Comparison of ENCODE assay signal across 8 mouse cellular contexts in the genomic region with DNA sequence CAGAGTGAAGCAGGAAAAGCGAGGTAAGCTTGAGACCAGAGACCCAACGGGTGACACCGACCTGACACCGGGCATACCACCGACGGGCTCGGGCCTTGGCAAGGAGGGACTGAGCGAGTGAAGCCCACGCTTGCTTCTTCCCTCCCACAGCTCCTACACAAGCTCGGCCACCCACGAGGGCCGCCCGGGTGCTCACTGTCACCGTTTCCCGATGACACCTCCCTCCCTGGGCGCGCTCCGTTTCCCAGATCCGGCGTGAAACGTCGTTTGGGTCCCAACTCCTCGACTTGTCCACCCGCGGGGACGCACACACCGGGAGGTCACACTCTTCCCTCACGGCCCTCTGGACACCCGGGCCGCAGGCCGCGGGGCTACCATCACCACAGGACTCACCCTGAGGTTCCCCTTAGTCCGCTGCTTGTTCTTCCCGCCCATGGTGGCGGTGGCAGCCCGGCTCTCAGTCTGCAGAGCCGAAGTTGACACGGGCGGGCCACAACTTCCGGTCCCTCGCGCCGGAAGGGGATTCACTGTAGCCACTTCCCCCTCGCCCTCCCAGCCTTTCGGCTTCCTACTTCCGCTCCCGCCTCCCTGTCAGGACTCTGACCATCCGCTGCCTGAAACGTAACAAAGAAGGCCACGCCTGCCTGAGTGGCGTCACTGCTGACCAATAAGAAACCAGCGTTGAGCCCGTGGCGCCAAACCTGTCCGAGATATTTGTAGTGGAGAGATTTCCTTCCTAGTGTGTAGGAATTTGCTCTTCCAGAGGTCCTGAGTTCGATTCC. TPM values are rescaled to one million over a fixed set of nuclear protein-coding genes. Genes with fewer than 3 reads are reported as not detected.
A peak's percentile ranks its signal among the peaks of the same experiment; 100 is the strongest.
DNase-seq lines count a peak whose midpoint lies in the region; ATAC-seq lines count a peak whose summit lies in the region.

Gene Ltn1 (minus strand): TSS at position 580 of the 782 bp plus-strand sequence.

- H3K4me1 ChIP-seq in lung, embryonic 16.5 days (replicated peaks; ENCODE audit: control insufficient read depth, insufficient read depth, low read length), result peaks cover 2% of the 10 kb centered on the region; the same call in 1 of the 2 replicates

- peak within 1 kb of the TSS; percentile 72 for H3K4me3 ChIP-seq in lung, embryonic 16.5 days (ENCODE audit: low read length)

- peak within 1 kb of the TSS; percentile 89 for H3K4me2 ChIP-seq in lung, embryonic 16.5 days (ENCODE audit: low read depth, low read length)

- ATAC-seq in hematopoietic stem cell, adult 5-6 weeks (replicated peaks in 1 of 2; ENCODE audit: insufficient read depth in 1 of 2, low FRiP score in 2 of 2, low TSS enrichment in 1 of 2, low read depth in 1 of 2, poor library complexity in 2 of 2, severe bottlenecking in 2 of 2), result peak; percentile 100
- ATAC-seq in lung, embryonic 16.5 days (ENCODE audit: low read depth), result peak; percentile 100

- peak; percentile 99 for DNase-seq in MEL-GATA-1-ER (ENCODE audit: extremely low read depth, low read depth)
- peak; percentile 98 for DNase-seq in cerebellum, adult 8-10 months
- DNase-seq in forelimb bud, embryonic 11.5 days (ENCODE audit: low read depth, low spot score), result peak; percentile 99
- DNase-seq in layer of hippocampus, adult 9-10 months (ENCODE audit: low spot score), result peak; percentile 98
- peak; percentile 90 for DNase-seq in ovary, postnatal 10 days (ENCODE audit: low spot score)
- peak; percentile 94 to 97 for DNase-seq in thymus, postnatal 10 days (ENCODE audit: low spot score in 2 of 2)

- peak within 1 kb of the TSS; percentile 78 for H3K9ac ChIP-seq in lung, embryonic 16.5 days (ENCODE audit: low read length)

- H3K36me3 ChIP-seq in lung, embryonic 16.5 days (ENCODE audit: control insufficient read depth, insufficient read depth, low read length), result no peaks in the 10 kb centered on the region

- no peaks in the 10 kb centered on the region for H3K9me3 ChIP-seq in lung, embryonic 16.5 days (ENCODE audit: control insufficient read depth, low read length)

- H3K27ac ChIP-seq in lung, embryonic 16.5 days (ENCODE audit: low read length), result peak within 1 kb of the TSS; percentile 23; the same call in 1 of the 2 replicates

- H3K27me3 ChIP-seq in lung, embryonic 16.5 days (ENCODE audit: control insufficient read depth, insufficient read depth, low read depth, low read length), result no peaks in the 10 kb centered on the region

- under 1% methylated on average over 56 of the region's 56 CpGs for WGBS in lung, embryonic 16.5 days

RNA-seq across cellular contexts. Expression of gene Ltn1, which starts in this region (rescaled TPM):
- total RNA-seq in hematopoietic stem cell, adult 5-6 weeks (2017), result 23.9 and 28.1 TPM in 2 replicates
- polyA plus RNA-seq in lung, embryonic 16.5 days (2015; fragmentation: Nextera tagmentation; extraction: Ambion mirVana), result 28.9 and 30.0 TPM in 2 replicates

Comparison
In these comparisons a context has a peak if more than half of its experiments do, and no peak if none do; other contexts are left out.
1. Peak in every context shown above with its lines: DNase-seq, ATAC-seq, H3K4me3 ChIP-seq and H3K27ac ChIP-seq.